Mouse (Mus musculus) thymus, adult 2 months (tissue): ENCODE results near the gene Ppp1cb.

Experiments used
- CTCF ChIP-seq: fragments of 200-500 bp; IDR thresholded peaks from 2 replicates; pipeline ENCODE4 v1.5.1; 2012; ENCODE audit warnings: mild to moderate bottlenecking, control low read depth, low read length, moderate library complexity, borderline replicate concordance; ENCODE audit not compliant: control insufficient read depth, poor library complexity, insufficient read depth; ENCODE audit errors: extremely low read depth
- POLR2A ChIP-seq: fragments of 200-500 bp; IDR thresholded peaks from 2 replicates; pipeline ENCODE4 v1.6.1; 2012; ENCODE audit warnings: mild to moderate bottlenecking, low read length, control low read depth, moderate library complexity; ENCODE audit not compliant: control insufficient read depth, poor library complexity, insufficient read depth; ENCODE audit errors: extremely low read depth

GRCm38 (mm10) chr5:32459882-32460751 is 1.5 kb downstream of the Ppp1cb start:
- TF ChIP-seq CTCF (no peak), POLR2A (no peak)
